Mouse (Mus musculus): ENCODE measurements at regions not wholly inside any gene's neighbourhood (a gene's known extent, or its start where the extent isn't known, plus 50 kb on each side); places are given as distances from the start of the nearest gene placed in this dataset.

GRCm38 (mm10) chr5:68813306-68813705 is 528.2 kb downstream of the Kctd8 start:
- DNase-seq, result peak; percentile 5

GRCm38 (mm10) chr5:68810017-68810416 is 531.5 kb downstream of the Kctd8 start:
- no peak for DNase-seq

Data from cerebellum, adult 9-11 months (tissue).